Mouse (Mus musculus) MN1 (cell line): ENCODE results near the gene Tspyl2.
A peak's percentile ranks its signal among the peaks of the same experiment; 100 is the strongest.
"Not testable (repeated sequence)": the region's sequence is repeated elsewhere in the genome, so short reads cannot be mapped to it uniquely, and the experiment has no call there.

Source experiments
- DNase-seq: peaks from one replicate; pipeline ENCODE4 v3.0.0-alpha.2; 2016; ENCODE audit warnings: low spot score

Gene Tspyl2

DNA sequence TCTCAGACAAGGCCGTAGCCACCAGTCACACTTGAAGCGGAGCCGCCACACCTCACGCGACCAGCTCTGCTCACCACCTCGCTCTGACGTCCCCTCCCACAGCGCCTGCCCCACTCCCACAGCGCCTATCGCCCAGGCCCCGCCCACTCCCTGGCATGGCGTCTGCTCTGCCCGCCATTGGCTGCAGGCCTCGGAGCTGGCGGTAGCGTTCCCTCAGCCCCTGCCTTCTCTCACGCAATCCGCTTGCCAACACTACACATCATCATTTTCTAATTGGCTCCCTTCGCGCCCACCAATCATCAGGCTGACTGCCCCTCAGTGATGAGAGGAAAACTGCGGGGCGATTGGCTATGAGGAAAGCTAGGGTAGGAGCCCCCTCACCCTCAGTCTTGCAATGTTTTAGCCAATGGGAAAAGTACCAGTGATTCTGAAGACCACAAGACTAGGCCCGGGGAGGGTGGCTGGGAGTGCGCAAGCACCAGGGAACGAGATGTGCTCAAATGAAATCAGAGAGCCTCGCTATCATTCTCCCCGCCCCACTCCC, at the start of gene Tspyl2:
Tspyl2 (minus strand) TSS at position 68 of the 544 bp plus-strand sequence.
- peak; percentile 92 for DNase-seq

DNA sequence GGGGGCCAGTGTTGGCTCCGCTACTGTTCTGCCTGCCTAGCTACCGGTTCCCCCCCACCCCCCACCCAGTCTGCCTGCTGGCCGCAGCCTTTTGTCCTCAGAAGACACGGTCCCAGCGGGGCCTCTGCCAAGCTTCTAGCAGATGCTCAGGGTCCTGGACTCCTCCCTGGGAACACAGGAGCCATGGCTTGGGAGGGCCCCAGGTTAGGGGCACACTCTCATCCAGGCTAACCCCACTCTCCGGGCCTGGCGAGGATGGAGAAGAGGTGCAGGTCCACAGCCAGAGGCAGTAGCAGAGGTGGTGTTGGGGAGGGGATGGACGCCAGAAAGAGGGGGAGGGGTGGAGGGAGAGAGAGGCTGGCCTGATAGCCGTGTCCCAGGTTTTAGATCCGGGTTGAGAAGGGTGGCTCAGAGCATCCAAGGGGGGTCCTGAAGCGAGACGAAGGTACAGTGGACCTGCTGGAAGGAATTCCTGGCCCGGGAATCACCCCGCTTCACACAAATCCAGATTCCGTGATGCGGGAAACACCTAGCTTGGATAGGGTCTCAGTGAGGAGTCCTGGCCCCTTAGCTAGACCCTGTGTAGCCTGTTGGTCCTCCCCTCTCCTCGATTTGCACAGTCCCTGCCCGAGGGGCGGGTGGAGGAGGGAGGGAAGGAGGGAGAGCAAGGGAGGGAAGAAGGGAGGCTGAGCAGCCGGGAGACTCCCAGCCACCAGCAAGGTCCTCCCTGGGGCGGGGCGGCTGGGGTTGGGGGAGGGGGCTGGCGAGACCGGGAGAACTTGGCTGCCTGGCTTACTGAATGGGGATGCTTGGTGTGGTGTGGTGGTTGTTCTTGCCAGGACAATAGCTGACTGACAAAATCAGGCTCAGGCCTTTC, 26.4 kb upstream of the Tspyl2 start, which contains the start of gene Gpr173:
Gpr173 (minus strand) TSS at position 308 of the 877 bp plus-strand sequence.
- DNase-seq, result peak; percentile 69

DNA sequence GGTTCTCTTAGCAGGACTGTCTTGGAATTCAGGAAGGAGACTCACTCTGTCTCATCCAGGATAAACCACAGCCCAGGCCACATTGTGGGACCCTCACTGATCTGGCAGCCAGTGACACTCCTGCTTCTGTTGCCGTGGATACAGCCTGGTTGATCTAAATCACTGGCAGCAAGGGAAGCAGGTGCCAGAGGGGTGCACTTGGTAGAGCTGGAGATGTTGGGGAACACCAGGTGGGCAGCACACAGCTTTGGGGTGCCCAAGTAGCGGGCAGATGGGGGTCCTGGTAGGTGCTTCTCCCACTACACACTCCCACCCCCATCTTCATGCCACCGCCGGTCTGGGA, 25.8 kb upstream of the Tspyl2 start:
- no peak for DNase-seq

DNA sequence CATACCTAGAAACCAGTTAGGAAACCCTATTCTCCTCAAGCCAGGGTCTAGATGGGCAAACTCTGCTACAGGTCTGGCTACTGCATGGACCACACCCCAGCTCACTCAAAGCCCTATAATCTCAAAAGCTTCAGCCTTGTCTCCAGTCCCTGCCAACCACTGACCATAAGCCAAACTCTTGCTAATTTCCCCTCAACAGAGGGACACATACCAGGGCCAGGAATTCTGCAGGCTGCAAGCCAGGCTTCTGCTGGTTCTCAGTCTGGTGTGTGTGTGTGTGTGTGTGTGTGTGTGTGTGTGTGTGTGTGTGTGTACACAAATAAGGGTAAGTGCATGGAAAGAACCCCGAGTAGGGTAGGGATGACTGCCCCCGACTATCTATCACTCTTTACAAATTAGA, 24.2 kb upstream of the Tspyl2 start:
- no peak for DNase-seq

DNA sequence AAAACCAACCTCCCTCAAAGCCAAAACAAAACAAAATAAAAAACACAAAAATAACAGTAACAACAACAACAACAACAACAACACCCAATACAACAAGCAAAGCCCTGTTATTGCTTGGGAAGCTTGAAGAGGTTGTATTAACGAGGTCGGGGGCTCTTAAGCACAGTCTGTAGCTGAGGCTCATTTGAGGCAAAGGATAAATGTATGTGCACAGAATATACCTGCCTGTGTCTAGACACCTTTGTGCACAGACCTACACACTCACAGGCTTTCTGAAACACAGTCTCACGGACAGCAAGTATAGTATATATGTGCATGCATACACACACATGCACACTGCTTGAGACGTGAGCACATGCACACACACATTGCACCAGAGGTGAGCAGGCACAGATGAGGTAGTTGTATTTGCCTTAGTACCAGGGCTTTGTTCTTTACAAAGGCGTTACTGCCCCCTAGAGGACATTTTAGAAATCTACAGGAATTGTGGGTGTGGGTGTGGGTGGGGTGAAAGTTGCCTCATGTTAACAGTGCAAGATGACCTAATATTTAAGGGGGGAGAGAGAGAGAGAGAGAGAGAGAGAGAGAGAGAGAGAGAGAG, 10.4 kb upstream of the Tspyl2 start:
- peak; percentile 72 for DNase-seq

DNA sequence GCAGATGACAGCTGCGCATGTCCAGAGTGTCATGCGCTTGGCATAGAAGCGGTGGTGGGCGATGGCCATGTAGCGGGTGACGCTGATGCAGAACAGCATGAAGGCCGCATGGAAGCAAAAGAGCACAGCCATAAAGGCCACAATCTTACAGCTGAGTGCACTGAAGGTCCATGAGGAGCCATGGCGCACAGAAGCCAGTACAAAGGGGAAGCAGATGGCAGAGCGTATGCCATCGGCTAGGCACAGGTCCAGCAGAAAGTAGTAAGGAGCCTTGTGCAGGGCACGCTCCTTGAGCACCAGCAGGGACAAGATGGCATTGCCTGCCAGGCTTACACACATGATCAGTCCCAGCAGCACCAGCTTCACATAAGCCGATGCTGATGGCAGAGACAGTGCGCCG, 4.8 kb upstream of the Tspyl2 start:
- no peak for DNase-seq

DNA sequence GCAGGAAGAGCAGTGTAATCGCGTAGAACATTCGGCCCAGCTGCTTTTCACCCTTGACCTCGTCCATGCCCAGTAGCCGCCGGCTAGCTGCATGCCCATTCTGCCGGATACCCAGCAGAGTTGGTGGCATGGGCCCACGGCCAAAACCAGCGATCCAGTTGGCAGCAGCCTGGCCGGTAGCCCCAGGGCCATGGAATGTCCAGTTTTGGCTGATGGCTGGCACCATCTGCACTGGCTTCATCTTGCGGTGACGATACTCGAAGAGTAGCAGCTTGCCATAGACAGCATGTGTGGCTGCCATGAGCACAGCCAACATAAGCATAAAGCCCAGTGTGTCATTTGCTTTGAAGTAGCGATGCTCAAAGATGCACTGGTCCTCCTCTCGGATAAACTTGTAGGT, 4.4 kb upstream of the Tspyl2 start:
- DNase-seq, result no peak

DNA sequence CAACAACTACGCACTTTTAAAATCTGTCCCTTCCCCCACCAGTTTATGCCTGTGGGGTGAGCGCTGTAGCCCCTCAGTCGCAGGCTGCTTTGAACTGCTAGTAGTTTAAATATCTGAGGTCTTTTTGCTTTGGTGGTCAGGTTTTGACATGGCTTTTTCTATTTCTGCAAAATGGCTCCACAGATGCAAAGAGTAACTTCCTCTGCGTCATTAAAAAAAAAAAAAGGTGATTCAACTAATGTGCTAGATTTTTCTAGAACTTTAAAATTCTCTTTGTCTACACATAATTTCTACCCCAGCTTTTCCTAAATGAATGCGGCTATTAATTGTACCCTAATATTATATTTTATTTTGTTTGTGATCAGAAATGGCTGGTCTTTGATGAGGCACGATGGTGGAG, 678 bp upstream of the Tspyl2 start:
- no peak for DNase-seq

DNA sequence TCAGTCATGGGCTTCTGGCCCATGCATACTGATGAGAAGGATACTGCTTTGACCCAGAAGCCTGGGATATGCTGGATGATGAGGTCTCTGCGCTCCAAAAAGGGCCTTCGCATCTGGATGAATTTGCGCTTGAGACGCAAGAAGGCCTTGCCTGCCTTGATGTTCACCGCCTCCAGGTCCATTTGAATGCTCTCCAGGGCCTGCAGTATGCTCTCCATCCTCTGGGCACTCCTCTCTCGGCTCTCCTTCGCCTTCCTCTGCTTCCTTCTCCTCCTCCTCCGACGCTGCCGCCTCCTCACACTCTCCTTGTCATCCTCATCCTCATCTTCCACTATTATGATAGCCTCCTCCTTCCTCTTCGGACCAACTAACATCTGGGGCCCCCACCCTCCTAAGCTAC, 729 bp downstream of the Tspyl2 start:
- DNase-seq, result peak; percentile 23

DNA sequence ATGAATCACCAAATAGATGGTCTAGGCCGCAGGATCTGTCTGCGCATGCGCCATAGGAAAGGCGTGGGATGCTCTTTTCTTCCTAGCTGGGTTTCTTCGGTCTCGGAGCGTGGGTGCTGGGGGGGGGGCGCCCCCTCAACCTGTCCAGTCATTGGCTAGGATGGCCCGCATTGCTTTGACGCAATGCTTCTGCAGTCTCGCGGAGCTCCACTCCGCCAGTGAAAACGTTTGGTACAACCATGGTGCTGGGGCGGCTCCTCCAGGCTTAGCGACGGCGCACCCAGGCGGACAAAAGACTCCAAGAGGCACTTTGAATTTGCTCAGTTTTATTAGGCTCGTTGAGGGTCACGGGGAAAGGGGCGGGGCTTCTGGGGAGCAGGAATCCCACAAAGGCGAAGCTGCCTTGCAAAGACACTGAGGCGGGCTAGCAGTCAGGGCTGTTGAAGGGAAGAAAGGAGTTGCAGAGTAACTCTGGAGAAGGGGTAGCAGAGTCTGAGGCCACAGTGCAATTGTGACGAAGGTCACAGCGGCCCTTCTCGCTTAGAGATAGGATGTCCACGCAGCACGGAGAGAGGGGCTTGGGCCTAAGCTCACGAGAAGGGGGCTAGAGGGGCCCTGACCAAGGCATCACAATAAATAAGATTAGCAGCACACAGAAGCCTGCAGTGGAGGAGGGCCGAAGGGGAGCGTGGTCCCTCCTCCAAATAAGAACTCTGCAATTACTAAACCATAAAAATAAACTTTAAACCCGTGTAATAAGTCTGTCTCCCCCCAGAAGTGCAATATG, 5.5 kb downstream of the Tspyl2 start:
- DNase-seq, result peak; percentile 92

DNA sequence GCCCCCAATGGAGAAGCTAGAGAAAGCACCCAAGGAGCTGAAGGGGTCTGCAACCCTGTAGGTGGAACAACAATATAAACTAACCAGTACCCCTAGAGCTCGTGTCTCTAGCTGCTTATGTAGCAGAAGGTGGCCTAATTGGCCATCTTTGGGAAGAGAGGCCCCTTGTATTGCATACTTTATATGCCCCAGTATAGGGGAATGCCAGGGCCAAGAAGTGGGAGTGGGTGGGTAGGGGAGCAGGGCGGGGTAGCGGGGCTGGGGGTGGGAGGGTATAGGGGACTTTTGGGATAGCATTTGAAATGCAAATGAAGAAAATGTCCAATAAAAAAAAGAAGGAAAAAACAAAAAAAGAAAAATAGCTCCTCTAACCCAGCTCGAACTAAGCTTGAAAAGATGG, 6.1 kb downstream of the Tspyl2 start:
- not testable (repeated sequence) for DNase-seq

DNA sequence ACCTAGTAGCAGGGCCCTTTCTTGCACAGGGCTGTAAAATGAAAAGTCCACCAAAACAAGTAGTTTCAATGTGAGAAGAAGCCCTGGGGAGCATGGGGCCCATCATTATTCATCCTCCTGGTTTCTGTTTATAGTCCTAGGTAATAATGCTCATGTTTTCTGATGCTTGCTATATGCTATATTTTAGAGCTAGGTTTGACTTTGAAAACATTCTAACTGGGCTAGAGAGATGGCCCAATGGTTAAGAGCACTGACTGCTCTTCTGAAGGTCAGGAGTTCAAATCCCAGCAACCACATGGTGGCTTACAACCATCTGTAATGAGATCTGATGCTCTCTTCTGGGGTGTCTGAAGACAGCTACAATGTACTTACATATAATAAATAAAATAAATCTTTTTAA, 12.8 kb downstream of the Tspyl2 start:
- not testable (repeated sequence) for DNase-seq

DNA sequence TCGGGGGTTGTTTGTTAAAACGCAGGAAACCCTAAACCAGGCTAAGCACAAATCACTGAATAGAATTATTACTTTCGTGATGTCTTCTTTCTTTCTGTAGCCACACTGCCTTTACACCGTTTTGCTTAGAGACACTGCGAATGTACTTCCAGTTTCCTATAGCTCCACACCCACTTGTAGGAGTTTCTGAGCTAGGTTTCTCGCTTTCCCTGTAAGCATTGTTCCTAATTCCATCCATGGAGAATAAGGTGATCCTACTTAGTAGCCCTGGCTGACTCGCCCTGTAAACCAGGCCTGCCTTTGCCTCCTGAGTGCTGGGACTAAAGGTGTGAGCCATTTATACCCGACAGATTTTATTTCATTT, 14.6 kb downstream of the Tspyl2 start:
- no peak for DNase-seq

DNA sequence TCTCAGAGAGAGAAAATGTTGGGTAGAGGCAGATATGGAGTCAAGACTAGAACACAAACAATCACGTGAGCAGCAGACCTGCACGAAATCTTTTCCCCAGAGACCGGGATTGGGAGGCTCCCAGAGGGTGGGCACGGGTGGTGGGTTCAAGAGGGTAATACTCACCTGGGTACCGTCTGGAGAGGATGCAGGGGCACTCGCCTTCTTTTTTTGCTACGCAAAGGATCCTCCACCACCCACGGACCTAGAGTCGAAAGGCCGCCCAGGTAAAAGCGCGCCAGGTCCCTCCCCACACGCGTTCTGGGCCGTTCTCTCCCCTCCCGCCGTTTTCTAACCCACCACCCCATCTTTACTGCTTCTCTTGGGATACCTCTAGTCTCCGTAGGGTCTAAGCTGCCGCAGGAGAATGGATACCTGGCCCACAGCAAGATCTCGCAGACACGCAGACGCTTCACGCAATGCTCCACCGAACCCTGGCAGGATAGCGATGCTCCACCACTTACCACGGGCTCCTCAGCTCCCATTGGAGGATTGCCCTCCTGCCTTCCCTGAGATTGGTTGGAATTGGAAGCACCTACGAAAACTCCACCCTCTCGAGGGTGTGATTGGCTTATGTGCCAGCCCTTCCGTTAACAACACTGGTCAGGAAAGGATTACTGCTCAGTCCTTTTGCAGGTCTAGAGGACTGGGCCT, 15.1 kb downstream of the Tspyl2 start, which contains the start of gene Kantr:
Kantr (minus strand) TSS at position 500 of the 693 bp plus-strand sequence.
- peak; percentile 87 for DNase-seq

DNA sequence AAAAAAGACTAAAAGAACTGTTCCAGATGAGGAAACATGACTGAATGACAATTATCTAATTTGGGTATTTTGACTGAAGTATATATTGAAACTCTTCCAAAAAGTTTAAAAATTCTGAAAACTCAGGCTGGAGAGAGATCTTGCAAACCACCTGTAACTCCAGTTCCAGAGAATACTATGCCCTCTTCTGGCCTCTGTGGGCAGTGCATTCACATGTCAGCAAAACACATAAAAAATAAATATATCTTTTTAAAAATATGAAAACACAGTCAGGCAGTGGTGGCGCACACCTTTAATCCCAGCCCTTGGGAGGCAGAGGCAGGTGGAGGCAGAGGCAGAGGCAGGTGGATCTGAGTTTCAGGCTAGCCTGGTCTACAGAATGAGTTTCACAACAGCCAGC, 18.6 kb downstream of the Tspyl2 start:
- DNase-seq, result no peak

DNA sequence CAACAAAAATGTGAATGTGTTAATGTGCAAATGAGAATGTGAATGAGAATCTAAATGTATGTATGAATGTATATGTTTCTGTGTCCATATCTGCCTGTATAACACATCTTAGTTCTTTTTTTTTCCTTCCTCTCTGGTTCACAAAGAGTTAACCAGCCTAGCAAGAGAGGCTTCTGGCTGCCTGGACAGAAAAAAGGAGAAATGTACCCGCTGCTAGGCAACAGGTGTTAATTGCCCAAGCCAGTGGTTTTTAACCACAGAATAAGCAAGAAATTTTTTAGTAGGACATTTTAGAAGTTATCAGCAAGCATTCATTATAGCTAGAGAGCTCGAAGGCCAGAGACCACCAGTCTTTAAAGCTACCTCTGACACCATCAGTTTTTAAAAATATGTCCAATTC, 19.4 kb downstream of the Tspyl2 start:
- DNase-seq, result no peak

DNA sequence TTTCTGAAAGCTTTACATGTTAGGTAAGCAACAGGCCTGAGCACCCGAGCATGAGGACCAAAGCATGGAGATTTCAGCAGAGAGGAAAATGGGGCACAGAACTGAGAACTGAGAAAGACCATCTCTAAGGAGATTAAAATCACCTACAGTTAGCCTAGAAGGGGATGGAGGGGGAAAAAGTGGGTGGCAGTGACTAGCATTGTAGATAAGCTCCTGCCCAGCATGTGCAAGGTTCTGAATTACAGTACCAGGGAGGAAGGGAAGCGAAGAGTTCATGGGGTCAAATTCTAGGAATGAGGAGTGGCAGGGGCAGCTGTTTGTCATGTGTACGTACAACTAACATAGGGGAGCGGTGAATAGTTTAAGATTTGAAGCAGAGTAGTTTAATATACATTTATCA, 21.7 kb downstream of the Tspyl2 start:
- no peak for DNase-seq

DNA sequence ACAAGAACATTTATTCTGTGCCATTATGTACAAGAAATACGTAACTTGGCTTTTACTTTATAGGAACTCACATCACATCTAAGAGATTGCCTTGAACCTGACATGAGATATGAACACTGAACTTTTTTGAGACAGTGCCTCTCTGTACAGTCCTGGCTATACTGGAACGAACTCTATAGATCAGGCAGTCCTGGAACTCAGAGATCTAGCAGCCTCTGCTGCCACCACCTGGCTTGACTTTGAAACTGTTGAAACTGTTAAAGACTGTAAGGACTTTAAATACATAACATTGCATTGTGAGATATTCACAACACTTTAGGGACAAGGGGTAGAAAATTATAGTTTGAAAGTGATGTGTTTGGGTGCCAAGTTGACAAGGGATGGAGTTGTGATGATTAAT, 34.3 kb downstream of the Tspyl2 start:
- DNase-seq, result peak; percentile 26

DNA sequence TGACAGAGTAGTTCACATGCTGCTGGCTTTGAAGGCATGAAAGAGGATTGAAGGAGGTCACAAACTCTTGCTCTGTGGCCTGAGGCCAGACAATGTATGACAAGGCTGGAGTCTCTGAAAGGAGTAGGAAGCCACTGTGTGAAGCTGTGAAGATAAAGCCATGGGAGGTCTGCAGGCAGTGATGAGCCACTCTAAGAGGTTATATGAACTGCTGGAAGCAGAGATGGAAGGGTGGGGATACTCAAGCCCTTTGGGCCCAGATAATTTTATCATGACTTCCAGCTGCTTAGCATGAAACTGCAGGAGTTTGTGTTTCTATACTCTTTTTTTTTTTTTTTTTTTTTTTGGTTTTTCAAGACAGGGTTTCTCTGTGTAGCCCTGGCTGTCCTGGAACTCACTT, 34.9 kb downstream of the Tspyl2 start:
- DNase-seq, result no peak

DNA sequence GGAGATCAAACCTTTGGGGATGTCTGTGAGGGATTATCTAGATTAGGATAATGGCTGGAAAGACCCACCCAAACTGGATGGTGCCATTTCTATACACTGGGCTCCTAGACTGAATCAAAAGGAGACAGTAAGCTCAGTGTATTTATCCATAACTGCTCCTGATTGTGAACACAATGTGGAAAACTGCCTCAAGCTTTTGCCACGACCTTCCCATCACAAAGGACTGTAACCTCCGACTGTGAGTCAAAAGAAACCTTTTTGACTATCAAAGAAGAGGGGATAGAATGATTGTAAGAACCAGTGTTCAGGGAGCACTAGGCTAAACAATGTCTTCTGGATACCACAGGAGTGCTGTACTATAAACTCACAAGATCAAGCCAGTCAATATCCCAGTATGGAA, 36.0 kb downstream of the Tspyl2 start:
- DNase-seq, result no peak

DNA sequence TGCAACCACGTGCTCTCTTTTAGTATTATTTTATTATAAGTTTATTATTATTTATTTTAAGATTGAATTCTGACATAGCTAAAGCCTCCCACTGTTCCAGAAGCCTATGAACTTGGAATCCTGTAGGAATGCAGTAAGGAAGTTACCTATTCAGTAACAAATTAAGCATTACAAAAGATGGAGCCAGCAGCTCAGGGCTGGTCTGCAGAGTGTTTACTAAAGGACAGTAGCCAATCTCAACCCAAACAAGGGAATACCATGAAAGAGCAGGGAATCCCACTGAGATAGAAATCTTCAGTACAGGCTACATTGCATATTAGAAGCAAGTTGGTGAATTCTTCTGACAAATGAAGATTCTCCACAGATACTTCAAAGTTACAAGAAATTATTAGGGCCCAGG, 55.2 kb downstream of the Tspyl2 start:
- DNase-seq, result not testable (repeated sequence)
